Mouse (Mus musculus) bone marrow, adult 2 months (tissue): ENCODE data around the gene Rps19bp1.

Source experiments
- CTCF ChIP-seq: fragments of 200-500 bp; IDR thresholded peaks from 2 replicates; pipeline ENCODE4 v1.5.1; 2011; ENCODE audit warnings: low read length, control low read depth; ENCODE audit not compliant: control insufficient read depth, insufficient read depth
- POLR2A ChIP-seq: fragments of 200-500 bp; IDR thresholded peaks from 2 replicates; pipeline ENCODE4 v1.6.1; 2011; ENCODE audit warnings: low read depth, mild to moderate bottlenecking, control low read depth, low read length, borderline replicate concordance; ENCODE audit not compliant: control insufficient read depth

DNA sequence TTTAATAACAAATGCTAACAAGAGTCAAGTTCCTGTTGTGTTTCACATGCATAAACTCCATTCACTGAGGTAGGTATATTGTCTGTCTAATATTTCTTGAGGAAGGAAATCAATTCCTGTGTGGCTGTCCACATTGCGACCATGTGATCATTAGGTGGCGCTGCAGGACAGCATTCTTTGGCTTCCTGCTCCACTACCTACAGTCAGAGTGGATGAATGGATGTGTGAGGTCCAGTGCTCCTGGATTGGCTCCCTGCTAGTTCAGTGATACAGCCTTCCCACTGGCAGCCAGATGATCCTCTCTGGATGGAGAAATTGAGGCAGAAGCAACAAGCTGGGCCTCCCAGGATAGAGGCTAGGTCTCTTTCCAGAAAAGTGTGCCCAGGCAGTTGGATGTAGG is 2.2 kb upstream of the Rps19bp1 start:
- TF ChIP-seq POLR2A = no peak
- TF ChIP-seq CTCF = peak; percentile 87
